Mouse (Mus musculus): ENCODE results near the gene Clmp. TPM values are rescaled to one million over a fixed set of nuclear protein-coding genes. Genes with fewer than 3 reads are reported as not detected.

The Clmp gene
- total RNA-seq, 2 experiments from 2014 or later, result 0.22 to 0.25 TPM

DNA sequence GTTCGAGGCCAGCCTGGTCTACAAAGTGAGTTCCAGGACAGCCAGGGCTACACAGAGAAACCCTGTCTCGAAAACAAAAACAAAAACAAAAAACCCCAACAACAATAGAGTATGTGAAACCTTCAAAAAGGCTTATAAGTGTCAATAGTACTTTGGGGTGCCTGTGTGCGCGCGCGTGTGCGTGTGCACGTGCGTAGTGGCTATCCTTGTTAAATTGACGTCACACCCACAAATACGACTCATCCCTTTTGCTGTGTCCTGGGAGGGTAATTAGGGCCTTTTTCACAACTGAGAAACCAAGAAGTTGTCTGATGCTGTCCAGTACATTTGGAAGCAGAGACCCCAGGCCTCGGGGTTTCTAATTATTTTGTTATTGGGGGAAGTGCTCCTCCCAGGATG, 44.5 kb downstream of the Clmp start:
- no peak for ATAC-seq (replicated peaks; ENCODE audit: poor library complexity)

DNA sequence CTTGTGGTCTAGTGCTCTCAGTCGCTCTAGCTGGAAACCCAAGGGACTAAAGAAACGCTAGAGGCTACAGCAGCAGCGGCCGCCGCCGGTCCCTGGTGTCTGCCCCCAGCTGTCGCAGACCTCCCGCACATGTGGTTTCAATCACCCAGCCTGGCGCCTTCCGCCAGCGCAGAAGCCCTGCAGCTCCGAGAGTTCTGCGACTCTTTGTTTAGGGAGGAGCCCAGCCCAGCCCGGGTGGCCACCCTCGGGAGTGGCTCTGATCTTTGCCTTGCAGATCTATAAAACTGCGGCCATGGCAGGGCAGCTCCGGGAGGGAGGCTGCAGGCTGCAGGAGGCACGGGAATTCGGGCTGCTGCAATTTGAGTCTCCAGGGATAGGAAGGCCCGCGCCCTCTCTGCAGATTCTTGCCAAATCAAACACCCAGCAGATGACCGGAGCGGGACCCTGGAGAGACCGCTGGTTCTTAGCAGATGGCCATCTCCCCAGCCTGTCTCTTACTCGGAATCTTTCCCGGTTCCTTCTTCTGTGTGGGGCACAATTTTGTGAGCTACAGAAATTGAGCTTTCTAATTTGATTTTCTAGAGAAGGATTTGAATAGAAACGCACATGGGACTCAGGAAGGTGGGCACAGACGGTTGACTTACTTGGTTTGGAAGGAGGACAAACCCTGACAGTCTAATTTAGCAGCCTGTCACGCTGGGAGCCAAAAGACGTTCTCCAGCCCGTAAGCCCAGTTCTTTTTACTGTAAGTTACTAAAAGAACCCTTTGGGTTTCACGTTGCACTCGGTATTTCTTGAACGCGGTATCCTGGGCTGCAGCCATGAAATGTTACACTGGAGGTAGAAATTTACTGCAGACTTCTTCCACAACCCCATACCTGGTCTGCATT, 45.2 kb downstream of the Clmp start:
- ATAC-seq (replicated peaks; ENCODE audit: poor library complexity), result peak; percentile 39; the same call in 1 of the 2 replicates

DNA sequence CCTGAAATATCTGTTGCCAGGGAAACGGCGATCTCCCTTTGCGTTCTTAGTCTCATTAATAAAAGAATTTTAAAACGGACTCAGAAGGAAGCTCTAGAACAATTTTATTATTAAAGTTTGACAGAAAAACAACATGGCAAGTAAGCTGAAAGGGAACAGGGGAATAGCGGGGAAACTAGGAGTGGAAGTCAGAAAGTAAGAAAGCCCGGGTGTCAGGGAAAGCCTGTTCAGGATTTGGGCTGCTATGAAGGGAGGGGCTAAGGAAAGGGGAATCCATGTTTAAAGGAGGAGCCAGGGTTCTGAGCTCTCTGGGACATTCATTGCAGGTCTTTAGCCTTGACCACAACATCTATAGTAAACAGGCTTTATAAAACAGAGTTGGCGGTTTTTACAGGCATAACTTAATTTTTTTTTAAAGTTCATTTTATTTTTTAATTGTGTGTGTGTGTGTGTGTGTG, 45.9 kb downstream of the Clmp start:
- ATAC-seq (replicated peaks; ENCODE audit: poor library complexity), result no peak

DNA sequence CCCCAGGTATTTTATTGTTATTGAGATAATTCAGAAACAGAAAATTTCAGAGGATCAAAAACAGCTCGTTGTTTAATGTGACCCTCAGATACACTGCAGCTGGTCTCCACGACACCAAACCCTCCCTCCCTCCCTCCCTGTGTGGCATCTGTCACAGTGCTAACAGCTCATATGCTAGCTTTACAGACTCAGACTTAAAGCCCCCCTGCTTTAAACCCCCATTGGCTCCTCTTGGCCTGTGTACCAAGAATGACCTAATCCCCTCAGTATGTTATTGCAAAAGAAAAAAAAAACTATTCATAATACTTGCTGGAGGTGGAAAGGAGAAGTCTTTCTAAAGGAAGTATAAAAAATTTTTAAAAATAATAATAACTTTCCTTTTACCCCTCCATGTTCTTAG, 46.5 kb downstream of the Clmp start:
- 0 out of 2 replicates have a peak, but pooled peaks have one; percentile 13 for ATAC-seq (replicated peaks; ENCODE audit: poor library complexity)

DNA sequence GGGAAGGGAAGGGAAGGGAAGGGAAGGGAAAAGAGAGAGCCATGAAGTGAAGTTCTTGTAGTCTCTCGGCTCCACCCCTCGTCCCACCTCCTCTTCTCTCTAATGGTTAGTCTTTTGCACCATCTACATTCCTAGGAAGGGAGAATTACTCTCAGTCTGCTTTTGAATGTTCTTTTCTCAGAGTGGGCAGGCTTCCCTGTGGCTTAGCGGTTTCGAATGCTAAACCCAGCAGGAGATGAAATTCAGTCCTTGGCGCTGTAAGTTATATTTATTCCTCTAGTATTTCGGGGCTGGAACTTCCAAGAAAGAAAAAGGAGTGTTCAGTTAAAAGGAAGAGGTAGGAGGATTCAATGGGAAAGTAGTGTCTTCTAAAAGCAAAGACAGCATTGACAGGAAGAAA, 51.4 kb downstream of the Clmp start:
- ATAC-seq (replicated peaks; ENCODE audit: poor library complexity), result no peak

DNA sequence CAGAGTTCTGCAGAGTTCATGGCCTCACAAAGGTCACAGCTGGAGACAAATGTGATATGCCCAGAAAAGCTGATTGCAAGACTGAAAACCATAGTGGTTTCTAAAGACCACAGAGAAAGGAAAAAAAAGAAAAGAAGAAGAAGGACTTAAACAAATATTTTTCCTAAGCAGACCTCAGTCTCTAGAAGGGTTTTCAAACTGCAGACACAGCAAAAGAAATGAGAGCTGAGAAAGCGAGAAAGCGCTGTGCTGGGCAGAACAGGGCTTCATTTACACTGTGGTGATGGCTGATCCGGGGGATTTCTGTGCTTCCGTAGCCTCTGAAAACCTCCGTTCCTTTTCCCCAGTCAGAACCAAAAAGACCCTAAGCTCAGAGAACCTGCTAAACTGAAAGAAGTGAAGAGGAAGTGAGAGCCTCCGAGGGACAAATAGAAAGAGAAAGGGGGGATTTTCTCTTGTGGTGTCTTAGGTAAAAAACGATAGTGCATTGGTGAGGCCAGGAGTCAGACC, 57.8 kb downstream of the Clmp start:
- ATAC-seq (replicated peaks; ENCODE audit: poor library complexity), result peak; percentile 62

DNA sequence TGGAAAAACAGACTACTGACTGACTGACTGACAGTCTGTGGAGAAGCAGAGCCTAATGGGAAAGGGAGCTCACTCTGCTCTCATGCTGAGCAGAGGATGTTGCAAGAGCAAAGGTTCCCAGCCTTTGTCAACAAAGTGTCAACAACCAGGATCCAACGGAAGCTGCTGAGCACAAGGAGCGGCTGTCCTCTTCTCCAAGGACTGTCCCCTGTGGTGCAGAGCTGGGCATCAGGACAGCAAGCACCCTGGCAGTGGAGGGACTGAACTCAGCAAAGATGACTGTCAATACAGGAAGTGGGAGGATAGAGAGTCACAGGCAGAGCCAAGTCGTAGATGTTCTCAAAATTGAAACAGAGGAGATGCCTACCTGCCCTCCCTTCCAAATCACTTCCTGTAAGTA, 58.5 kb downstream of the Clmp start:
- ATAC-seq (replicated peaks; ENCODE audit: poor library complexity), result peak; percentile 59

DNA sequence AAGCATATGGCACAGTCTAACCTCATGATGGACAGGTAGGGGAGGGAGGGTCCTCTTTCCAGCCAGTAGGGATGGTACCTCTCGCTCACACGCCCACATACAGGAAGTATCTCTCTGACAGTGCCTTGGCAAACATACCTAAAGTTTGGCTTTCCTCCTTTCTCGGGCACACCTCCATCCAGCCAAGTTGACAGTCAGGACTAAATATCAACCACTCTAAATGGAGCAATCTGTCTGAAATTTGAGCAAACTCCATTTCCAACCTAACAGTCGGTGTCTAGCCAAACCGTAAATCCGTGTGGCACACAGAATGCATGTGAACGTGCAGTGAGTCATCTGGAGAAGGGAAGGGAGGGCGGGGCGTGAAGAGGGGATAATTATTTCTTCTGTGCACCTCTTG, 61.0 kb downstream of the Clmp start:
- ATAC-seq (replicated peaks; ENCODE audit: poor library complexity), result no peak

DNA sequence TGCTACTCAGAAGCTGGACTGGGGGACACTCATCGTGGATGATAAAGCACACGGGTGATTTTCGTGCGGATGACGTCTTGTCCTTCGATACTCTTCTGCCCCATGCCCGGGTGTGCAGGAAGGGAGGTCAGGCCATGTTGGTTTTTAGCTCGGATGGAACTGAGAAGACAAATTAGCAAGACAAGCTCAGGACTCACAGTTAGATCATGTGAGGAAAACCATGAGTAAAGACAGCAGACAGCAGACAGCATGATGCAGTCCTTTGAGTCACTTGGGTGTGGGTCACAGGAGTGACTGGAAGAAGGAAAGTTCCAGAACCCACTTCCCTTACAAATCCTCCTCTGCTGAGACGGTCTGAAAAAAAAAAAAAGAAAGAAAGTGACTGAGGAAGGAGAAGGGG, 61.5 kb downstream of the Clmp start:
- no peak for ATAC-seq (replicated peaks; ENCODE audit: poor library complexity)

DNA sequence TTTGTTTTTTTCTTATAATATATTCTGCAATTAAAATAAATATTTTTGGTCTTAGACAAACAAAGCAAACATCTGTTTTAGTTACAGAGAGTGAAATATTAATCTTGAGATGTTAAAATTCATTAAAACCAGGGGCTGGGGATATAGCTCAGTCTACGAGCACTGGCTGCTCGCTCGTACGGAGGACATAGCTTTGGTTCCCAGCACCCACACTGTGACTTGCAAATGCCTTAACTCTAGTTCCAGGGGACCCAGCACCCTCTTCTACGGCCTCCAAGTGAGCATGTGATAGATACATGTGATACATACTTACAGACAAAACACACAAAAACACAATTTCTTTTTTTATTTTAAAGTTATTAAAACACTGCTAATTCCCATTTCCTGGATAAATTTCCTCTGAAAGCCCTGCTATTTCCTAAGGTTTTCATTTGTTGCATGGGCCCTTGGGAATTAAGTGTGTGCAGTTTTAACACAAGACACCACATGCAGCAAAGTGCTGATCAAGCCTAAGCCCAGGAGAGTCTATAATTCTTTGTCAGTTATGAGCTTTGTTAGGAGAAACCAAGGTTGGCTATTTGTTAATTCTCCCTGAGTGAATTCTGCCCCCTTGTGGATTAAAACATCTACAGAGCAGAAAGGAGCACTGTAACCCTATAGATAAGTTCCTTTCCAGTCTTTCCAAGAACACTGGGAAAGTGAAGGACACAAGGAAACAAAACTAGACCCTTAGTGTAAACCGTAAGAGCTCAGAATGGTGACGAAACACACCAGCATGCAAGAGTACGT, 64.3 kb downstream of the Clmp start:
- peak; percentile 65 for ATAC-seq (replicated peaks; ENCODE audit: poor library complexity)

DNA sequence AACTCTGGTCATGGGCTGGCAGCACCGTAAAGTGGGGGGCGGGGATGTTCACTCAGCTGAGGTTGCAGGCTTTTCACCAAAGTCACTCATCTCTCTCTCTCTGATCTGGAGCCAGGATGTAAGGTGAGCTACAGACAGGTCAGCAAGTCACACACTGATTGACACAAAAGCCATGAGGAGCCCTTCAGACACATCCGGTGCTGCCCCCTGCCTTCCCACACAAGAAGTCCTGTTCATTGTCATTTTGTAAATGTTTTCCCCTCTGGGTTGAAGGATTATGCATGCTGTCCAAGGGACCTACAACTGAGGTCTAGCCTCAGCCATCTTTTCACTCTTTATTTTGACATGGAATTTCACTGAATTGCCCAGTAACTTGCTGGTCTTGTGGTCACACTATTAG, 66.0 kb downstream of the Clmp start:
- ATAC-seq (replicated peaks; ENCODE audit: poor library complexity), result no peak

DNA sequence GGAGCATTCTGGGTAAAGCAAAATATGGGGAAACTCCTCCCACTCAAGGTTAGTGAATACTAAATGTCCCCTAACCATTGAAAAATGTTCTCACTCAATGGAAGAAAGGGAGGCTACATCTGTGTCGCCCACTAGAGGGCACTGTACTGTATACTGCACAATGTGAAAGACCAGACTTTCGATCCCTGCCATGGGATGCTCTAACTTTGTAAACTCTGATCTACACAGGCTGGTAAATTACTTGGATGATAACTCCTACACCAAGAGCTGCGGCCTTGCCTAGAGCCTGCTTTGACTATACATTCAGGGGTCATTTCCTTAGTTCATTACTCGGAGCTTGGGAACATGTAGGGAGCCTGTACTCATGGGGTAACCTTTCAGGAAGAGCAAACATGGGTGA, 70.6 kb downstream of the Clmp start:
- peak; percentile 78 for ATAC-seq (replicated peaks; ENCODE audit: poor library complexity)

DNA sequence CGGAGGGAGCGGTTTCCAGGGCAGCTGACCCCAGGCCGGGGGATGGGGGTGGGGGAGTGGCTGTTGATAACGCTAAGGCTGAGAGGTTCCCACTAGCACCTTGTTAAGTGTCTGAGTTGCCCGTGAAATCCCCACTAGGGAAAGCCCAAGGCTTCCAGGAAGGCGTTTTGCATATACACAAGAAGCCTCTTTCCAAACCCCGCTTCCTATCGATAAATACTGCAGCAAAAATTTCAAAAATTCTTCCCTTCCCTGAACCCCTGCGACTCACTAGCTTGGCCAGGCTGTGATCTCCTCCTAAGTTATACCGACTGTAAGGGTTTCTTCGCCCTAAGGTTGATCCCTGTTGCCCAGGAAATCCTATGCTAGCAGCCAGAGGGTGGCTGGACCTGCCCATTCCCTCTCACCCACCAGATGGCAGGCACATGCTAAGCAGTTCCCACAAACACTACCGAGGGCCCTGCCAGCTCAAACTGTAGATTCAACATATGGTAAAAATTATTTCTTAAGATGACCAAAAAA, 71.4 kb downstream of the Clmp start:
- ATAC-seq (replicated peaks; ENCODE audit: poor library complexity), result peak; percentile 66

DNA sequence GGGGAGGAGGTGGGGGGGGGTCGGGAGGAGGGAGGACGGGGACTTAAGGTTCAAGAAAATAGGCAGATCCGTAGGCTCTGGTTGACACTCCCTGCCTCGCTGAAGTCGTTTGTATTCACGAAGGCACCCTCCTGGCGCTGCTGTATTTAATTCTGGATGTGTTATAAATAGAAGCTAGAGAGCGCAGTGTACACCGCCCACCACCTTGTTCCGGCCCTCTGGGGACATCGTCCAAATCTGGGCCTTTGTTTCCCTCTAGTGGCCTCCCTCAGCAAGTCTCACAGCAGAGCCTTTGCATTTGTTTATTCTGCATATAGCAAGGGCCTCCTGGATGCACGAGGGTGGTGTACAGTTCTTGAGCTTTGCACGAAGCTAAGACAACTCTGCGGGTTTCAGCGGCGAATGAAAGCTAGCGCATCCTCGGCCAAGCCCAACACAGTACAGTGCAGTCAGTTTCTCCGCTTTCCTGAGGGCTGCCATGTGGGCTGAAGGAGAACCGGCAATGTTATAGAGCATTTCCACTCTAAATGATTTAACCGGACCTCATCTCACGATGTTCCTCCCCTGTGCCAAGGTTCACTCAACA, 72.0 kb downstream of the Clmp start:
- ATAC-seq (replicated peaks; ENCODE audit: poor library complexity), result peak; percentile 88

DNA sequence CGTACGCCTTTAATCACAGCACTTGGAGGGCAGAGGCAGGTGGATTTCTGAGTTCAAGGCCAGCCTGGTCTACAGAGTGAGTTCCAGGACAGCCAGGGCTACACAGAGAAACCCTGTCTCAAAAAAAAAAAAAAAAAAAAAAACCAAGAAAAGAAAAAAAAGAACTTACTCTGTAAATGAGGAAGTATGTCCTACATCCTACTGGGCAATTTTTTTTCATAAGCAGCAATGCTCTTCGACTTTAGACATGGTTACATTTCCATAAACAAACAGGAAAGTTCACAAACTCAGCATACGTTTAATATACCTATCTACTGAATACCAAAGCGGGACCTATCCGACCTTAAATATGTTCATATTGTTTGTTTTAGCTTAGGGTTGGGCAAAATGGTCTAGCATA, 76.6 kb downstream of the Clmp start:
- no peak for ATAC-seq (replicated peaks; ENCODE audit: poor library complexity)

DNA sequence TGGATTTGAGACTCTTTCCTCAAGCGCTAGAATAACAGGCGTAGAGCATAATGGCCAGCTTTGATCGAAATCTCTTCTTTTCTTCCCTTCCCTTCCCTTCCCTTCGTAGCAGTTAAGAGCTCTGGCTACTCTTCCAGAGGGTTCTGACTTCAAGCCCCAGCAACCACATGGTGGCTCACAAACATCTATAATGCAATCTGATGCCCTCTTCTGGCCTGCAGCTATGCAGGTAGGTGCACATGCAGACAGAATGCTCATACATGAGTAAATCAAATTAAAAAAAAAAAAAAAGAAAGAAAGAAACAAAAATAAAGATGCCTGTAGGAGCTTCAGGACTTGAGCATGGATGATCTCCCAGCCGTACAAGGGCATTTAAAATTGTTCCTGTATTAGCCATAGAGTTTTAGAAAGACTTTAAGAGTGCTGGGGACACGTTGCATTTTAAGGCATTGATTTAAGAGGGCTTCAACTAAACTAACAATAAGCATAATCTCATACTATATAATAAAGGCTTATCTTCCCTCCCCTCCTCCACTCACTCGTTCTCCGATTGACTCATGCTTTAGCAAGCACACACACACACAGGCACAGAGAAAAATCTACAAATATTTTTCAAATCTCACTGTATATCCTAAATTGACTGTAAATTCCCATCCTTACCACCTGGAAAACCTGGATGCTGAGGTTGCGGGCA, 79.3 kb downstream of the Clmp start:
- ATAC-seq (replicated peaks; ENCODE audit: poor library complexity), result 0 out of 2 replicates have a peak, but pooled peaks have one; percentile 17

DNA sequence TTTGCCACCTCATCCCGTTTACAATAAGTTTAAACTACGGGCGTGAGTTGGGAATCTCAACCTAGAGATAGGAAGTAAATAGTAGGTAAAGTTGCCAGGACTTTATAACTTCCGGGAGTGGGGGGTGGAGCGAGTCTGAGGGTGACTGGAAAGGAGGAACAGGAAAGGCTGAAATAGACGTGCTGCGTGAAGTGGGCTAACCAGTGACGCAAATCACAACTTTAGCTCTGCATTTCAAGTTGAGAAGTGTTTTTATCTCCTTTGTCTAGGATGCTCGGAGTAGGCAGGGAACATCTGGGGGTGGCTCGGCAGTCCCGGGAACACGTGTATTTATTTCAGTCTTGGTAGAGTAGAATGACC, 79.8 kb downstream of the Clmp start:
- peak; percentile 92 for ATAC-seq (replicated peaks; ENCODE audit: poor library complexity)

DNA sequence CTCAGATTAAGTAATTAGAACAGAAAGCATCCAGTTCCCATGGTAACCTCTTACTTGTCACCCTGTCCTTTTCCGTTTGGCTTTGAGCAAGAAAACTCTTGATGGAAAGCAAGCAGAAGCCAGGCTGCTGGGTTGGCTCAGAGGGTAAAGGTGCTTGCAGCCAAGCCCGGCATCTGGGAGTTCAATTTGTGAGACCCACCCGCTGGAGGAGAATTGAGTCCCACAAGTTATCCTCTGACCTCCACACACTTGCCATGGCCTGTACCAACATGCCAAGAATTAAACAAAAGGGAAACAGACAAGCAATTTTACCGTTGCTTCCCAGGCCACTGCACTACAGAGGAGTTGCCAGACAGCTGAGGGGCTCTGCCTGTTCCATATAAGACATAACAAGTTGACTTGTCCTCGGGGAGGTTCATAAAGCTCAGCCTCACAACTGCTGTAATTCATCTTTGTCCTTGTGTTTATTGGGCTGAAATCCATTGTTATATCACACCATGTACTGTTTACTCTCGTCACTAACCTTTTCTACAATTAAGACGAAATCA, 80.4 kb downstream of the Clmp start:
- no peak for ATAC-seq (replicated peaks; ENCODE audit: poor library complexity)

DNA sequence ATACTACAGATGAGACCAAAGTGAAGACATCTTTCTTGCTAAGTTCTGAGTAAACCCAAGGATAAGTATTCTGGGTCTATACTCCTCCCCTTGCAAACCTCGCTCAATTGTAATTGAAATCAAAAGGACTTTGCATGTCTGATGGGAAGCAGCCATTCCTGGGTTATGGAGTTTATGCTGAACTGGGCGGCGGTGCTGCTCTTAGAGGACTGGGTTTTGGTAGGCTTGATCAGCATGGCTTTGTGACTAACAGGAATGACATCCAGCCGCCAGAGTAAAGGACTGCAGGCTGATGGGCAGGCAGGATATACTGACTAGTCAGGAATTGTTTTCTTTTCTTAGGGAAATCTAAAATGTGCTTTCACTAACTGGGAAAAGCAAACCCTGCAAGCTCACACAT, 82.2 kb downstream of the Clmp start:
- no peak for ATAC-seq (replicated peaks; ENCODE audit: poor library complexity)

DNA sequence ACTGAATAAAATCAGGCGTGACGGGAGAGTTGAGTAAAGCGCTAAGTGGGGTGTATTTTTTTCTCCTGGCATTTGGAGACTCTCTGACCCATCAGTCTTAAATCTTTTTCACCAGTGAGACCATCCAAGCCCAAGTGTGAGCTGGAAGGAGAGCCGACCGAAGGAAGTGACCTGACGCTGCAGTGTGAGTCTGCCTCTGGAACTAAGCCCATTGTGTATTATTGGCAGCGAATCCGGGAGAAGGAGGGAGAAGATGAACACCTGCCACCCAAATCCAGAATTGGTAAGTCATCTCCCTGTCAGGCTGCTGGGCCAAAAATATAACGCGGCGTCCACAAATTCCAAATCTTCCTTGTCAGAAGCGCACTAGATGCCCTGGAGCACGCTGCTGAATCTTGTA, 86.5 kb downstream of the Clmp start:
- no peak for ATAC-seq (replicated peaks; ENCODE audit: poor library complexity)

Data from megakaryocyte progenitor cell, adult 5-6 weeks (primary cell).